Comparison of ENCODE assay signal across 8 mouse cellular contexts in genomic region chr10:71237516-71238239, GRCm38 (mm10). TPM values are rescaled to one million over a fixed set of nuclear protein-coding genes. Genes with fewer than 3 reads are reported as not detected.
A peak's percentile ranks its signal among the peaks of the same experiment; 100 is the strongest.
DNase-seq lines count a peak whose midpoint lies in the region; ATAC-seq lines count a peak whose summit lies in the region.

No protein-coding gene starts in this region.

- peak overlapping the region; percentile 62 for H3K4me3 ChIP-seq in hindbrain, embryonic 14.5 days (replicated peaks; ENCODE audit: low read length)

- peaks cover 34% of the 10 kb centered on the region for H3K36me3 ChIP-seq in hindbrain, embryonic 14.5 days (replicated peaks; ENCODE audit: control insufficient read depth, insufficient read depth)

- peak overlapping the region; percentile 40 for H3K27ac ChIP-seq in hindbrain, embryonic 14.5 days

- H3K9ac ChIP-seq in hindbrain, embryonic 14.5 days: peak overlapping the region; percentile 80

- no peaks in the 10 kb centered on the region for H3K27me3 ChIP-seq in hindbrain, embryonic 14.5 days (ENCODE audit: control insufficient read depth, insufficient read depth, low read length)

- peak overlapping the region; percentile 82 for H3K4me2 ChIP-seq in hindbrain, embryonic 14.5 days (replicated peaks)

- peak; percentile 98 for DNase-seq in NIH3T3 (ENCODE audit: low read depth)
- peak; percentile 98 to 99 for DNase-seq in cerebellum, postnatal 10 days
- peak; percentile 89 to 92 for DNase-seq in frontal cortex, postnatal 14 days (ENCODE audit: low spot score in 2 of 2)
- DNase-seq in hindbrain, embryonic 14.5 days (ENCODE audit: low spot score): peak; percentile 90
- DNase-seq in layer of hippocampus, postnatal 36 days: peak; percentile 95
- DNase-seq in lung, postnatal 36 days: peak; percentile 96
- DNase-seq in retina, postnatal 1 day: peak; percentile 98
- peak; percentile 92 to 97 for DNase-seq in urinary bladder, adult 18-20 months (ENCODE audit: low spot score in 2 of 2)

- WGBS in hindbrain, embryonic 14.5 days: under 1% methylated on average over 68 of the region's 68 CpGs

- no peaks in the 10 kb centered on the region for H3K9me3 ChIP-seq in hindbrain, embryonic 14.5 days (ENCODE audit: control insufficient read depth, low read length)

- peak; percentile 99 for ATAC-seq in hindbrain, embryonic 14.5 days (ENCODE audit: low FRiP score)

- peaks cover 7% of the 10 kb centered on the region for H3K4me1 ChIP-seq in hindbrain, embryonic 14.5 days (replicated peaks; ENCODE audit: control insufficient read depth, insufficient read depth, low read length)

RNA-seq across cellular contexts. Expression of gene Tfam, which starts 0.4 kb away (rescaled TPM):
- 45.0 and 45.4 TPM in 2 replicates for polyA plus RNA-seq in hindbrain, embryonic 14.5 days (2014; fragmentation: Nextera tagmentation; extraction: Ambion mirVana)
- 10 to 100 TPM; 39.4 to 45.7 TPM for total RNA-seq in layer of hippocampus, postnatal 36 days (2021)

RNA-seq across cellular contexts. Expression of gene Ube2d1, which starts 47.4 kb away (rescaled TPM):
- polyA plus RNA-seq in hindbrain, embryonic 14.5 days (2014; fragmentation: Nextera tagmentation; extraction: Ambion mirVana): 213 and 224 TPM in 2 replicates
- total RNA-seq in layer of hippocampus, postnatal 36 days (2021): 10 to 100 TPM; 53.1 to 53.2 TPM

Comparison
In these comparisons a context has a peak if more than half of its experiments do, and no peak if none do; other contexts are left out.
1. Peak in every context shown above with its lines: DNase-seq, ATAC-seq, H3K4me3 ChIP-seq and H3K27ac ChIP-seq.